Mouse (Mus musculus): ENCODE results near the gene Hpse2.

DNA sequence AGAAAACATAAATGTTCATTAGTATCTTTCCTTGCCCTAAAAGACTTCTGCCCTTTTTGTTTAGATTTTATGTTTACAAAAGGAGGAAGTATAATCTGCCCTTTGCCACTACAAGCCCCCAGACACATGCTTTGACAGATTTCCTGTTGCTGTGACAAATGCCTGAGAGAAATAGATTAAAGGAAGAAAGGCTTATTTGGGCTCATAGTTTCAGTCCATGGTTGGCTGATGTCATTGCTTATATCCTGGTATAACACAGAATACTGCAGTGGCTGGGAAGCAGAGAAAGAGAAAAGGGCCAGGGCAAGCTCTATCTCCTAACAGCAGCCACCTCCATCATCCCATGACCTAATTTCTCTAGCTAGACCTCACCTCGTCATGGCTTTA, 401.8 kb downstream of the Hpse2 start:
- TF ChIP-seq CTCF (IDR thresholded peaks at IDR 0.05; ENCODE audit: borderline replicate concordance, control insufficient read depth, extremely low read depth, insufficient read depth, low read length, poor library complexity) (no peak), POLR2A (IDR thresholded peaks at IDR 0.05; ENCODE audit: control insufficient read depth, extremely low read depth, insufficient read depth, low read length, poor library complexity) (no peak)

All from thymus, adult 2 months (tissue).